Mouse (Mus musculus): ENCODE data around the gene Elavl2. TPM values are rescaled to one million over a fixed set of nuclear protein-coding genes. Genes with fewer than 3 reads are reported as not detected.

Elavl2 gene
- total and polyA plus RNA-seq, 3 experiments = 0.16 TPM; not detected in 2

- H3K27me3 ChIP-seq (ENCODE audit: insufficient read depth, low read length) = no peaks in the 10 kb centered on the region
- TF ChIP-seq TAL1 (conservative IDR thresholded peaks at IDR 0.05; ENCODE audit: low read depth, low read length) = no peak
- TF ChIP-seq CTCF (IDR thresholded peaks at IDR 0.05; ENCODE audit: low read depth, low read length) = no peak
- TF ChIP-seq GATA1 (IDR thresholded peaks at IDR 0.05; ENCODE audit: borderline replicate concordance, low read length) = no peak
- no peak for TF ChIP-seq GATA2 (IDR thresholded peaks at IDR 0.05; ENCODE audit: borderline replicate concordance, low read depth, low read length)
- TF ChIP-seq POLR2AphosphoS5 (IDR thresholded peaks at IDR 0.05; ENCODE audit: insufficient replicate concordance, low read depth, low read length) = no peak
- H3K4me1 ChIP-seq (ENCODE audit: insufficient read depth, low read depth, low read length) = no peaks in the 10 kb centered on the region
- DNase-seq (ENCODE audit: low spot score) = no peak
- no peaks in the 10 kb centered on the region for H3K9me3 ChIP-seq (replicated peaks)
- ATAC-seq (ENCODE audit: extremely low read depth, insufficient number of reproducible peaks, low FRiP score, poor library complexity, severe bottlenecking) = no peak
- H3K36me3 ChIP-seq (replicated peaks) = no peaks in the 10 kb centered on the region
- no peak overlapping the region for H3K4me3 ChIP-seq (ENCODE audit: low read depth, low read length)
Measured at GRCm38 (mm10) chr4:91387701-91388100, 12.9 kb downstream of the Elavl2 start.

DNA sequence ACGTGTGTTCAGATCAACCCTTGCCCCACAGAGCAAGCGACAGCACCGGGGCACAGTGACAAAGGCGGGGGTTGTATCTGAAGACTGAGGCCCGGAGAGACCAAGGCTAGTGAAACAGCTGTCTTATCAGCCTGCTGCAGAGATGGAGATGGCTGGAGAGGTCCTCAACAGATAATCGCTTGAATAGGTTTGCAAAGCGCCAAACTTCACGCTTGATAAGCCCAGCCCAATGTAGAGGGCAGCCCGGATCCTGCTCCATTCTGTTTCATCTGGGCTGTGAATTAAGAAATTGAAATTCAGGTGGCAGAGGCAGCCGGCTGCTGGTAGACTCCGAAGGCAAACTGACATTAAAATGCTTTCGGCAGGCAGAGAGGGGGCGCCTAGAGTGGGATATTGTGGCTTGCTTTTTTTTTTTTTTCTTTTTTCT lies 19.4 kb downstream of the Elavl2 start:
- TF ChIP-seq CTCF (IDR thresholded peaks at IDR 0.05; ENCODE audit: low read depth, low read length) = no peak
- no peak for TF ChIP-seq GATA2 (IDR thresholded peaks at IDR 0.05; ENCODE audit: borderline replicate concordance, low read depth, low read length)
- no peak for TF ChIP-seq TAL1 (conservative IDR thresholded peaks at IDR 0.05; ENCODE audit: low read depth, low read length)
- TF ChIP-seq POLR2AphosphoS5 (IDR thresholded peaks at IDR 0.05; ENCODE audit: insufficient replicate concordance, low read depth, low read length) = no peak
- no peak for TF ChIP-seq GATA1 (IDR thresholded peaks at IDR 0.05; ENCODE audit: borderline replicate concordance, low read length)
- no peaks in the 10 kb centered on the region for H3K36me3 ChIP-seq (replicated peaks)
- no peak overlapping the region for H3K4me3 ChIP-seq (ENCODE audit: low read depth, low read length)
- no peaks in the 10 kb centered on the region for H3K27me3 ChIP-seq (ENCODE audit: insufficient read depth, low read length)
- H3K9me3 ChIP-seq (replicated peaks) = peaks cover 8% of the 10 kb centered on the region
- no peaks in the 10 kb centered on the region for H3K4me1 ChIP-seq (ENCODE audit: insufficient read depth, low read depth, low read length)
- ATAC-seq (ENCODE audit: extremely low read depth, insufficient number of reproducible peaks, low FRiP score, poor library complexity, severe bottlenecking) = no peak
- no peak for DNase-seq (ENCODE audit: low spot score)

DNA sequence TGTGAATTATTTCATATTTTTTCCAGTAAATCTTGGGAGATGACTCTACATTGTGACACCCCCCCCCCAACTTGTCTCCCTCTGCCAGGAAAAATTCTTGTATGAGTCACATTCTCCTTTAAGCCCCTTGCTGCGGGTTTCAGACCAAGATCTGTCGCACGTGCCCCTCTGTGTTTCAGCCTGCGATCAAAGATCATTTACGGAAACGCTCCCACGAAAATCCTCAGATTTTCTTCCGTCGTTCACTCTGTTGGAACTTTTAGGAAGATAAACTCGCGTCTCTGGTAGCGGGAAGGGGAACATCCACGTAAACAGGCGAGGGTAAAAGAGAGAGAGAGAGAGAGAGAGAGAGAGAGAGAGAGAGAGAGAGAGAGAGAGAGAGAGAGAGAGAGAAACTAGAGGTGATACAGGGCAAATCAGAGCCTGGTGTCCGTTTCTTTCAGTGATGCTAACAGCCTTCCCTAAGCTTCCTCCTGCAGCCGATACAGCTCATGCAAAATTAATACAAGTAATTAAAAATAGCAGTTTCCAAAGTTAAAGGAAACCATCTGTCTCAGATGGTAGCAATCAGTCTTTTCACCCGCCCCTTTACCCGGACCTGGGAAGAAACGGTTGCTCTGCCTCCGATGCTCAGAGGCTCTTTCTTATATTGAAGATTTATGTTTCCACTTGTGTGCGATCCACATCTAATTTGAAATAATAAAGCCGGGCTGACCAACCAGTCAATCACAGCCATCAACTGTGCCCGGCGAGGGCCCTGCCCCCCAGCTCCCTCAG lies 20.1 kb downstream of the Elavl2 start:
- TF ChIP-seq TAL1 (conservative IDR thresholded peaks at IDR 0.05; ENCODE audit: low read depth, low read length) (no peak), POLR2AphosphoS5 (IDR thresholded peaks at IDR 0.05; ENCODE audit: insufficient replicate concordance, low read depth, low read length) (no peak), GATA1 (IDR thresholded peaks at IDR 0.05; ENCODE audit: borderline replicate concordance, low read length) (no peak), CTCF (IDR thresholded peaks at IDR 0.05; ENCODE audit: low read depth, low read length) (no peak), GATA2 (IDR thresholded peaks at IDR 0.05; ENCODE audit: borderline replicate concordance, low read depth, low read length) (no peak)
- no peaks in the 10 kb centered on the region for H3K36me3 ChIP-seq (replicated peaks)
- H3K4me1 ChIP-seq (ENCODE audit: insufficient read depth, low read depth, low read length) = no peaks in the 10 kb centered on the region

DNA sequence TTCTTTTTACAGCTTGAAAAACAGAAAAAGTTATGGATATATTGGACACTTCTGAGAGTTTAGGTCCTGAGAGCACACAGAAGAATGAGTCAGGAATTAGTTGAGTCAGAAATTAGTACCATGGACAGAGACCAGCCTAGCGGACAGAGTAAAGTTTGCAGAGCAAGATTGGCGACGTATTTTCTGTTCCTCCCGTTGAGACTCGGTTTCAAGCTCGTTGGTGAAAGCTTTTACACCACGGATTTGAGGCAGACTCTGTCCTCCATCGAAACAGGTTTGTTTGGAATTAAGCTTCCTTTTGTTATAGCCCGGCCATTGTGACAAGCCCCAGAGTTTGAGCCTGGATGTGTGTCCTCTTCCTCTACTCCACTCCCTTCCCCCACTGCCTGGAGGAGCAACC lies 21.0 kb downstream of the Elavl2 start:
- H3K4me1 ChIP-seq (ENCODE audit: insufficient read depth, low read depth, low read length) = no peaks in the 10 kb centered on the region
- H3K9me3 ChIP-seq (replicated peaks) = peaks cover 19% of the 10 kb centered on the region
- TF ChIP-seq CTCF (IDR thresholded peaks at IDR 0.05; ENCODE audit: low read depth, low read length) (no peak), POLR2AphosphoS5 (IDR thresholded peaks at IDR 0.05; ENCODE audit: insufficient replicate concordance, low read depth, low read length) (no peak)
- no peak for ATAC-seq (ENCODE audit: extremely low read depth, insufficient number of reproducible peaks, low FRiP score, poor library complexity, severe bottlenecking)
- no peak overlapping the region for H3K4me3 ChIP-seq (ENCODE audit: low read depth, low read length)
- no peaks in the 10 kb centered on the region for H3K27me3 ChIP-seq (ENCODE audit: insufficient read depth, low read length)
- H3K36me3 ChIP-seq (replicated peaks) = no peaks in the 10 kb centered on the region
- no peak for DNase-seq (ENCODE audit: low spot score)

More for the DNA sequence above, 20.1 kb downstream of the Elavl2 start:
- Histone ChIP-seq H3K4me3 (ENCODE audit: low read depth, low read length) (no peak overlapping the region), H3K9me3 (replicated peaks) (peaks cover 9% of the 10 kb centered on the region), H3K27me3 (ENCODE audit: insufficient read depth, low read length) (no peaks in the 10 kb centered on the region)
- DNase-seq (ENCODE audit: low spot score) (no peak), ATAC-seq (ENCODE audit: extremely low read depth, insufficient number of reproducible peaks, low FRiP score, poor library complexity, severe bottlenecking) (no peak)

- Histone ChIP-seq H3K4me3 (ENCODE audit: low read depth, low read length) (no peak overlapping the region), H3K9me3 (replicated peaks) (peaks cover 40% of the 10 kb centered on the region), H3K36me3 (replicated peaks) (no peaks in the 10 kb centered on the region), H3K4me1 (ENCODE audit: insufficient read depth, low read depth, low read length) (no peaks in the 10 kb centered on the region), H3K27me3 (ENCODE audit: insufficient read depth, low read length) (no peaks in the 10 kb centered on the region)
- TF ChIP-seq GATA1 (IDR thresholded peaks at IDR 0.05; ENCODE audit: borderline replicate concordance, low read length) = no peak
- TF ChIP-seq CTCF (IDR thresholded peaks at IDR 0.05; ENCODE audit: low read depth, low read length) = no peak
- TF ChIP-seq GATA2 (IDR thresholded peaks at IDR 0.05; ENCODE audit: borderline replicate concordance, low read depth, low read length) = no peak
- no peak for TF ChIP-seq POLR2AphosphoS5 (IDR thresholded peaks at IDR 0.05; ENCODE audit: insufficient replicate concordance, low read depth, low read length)
- TF ChIP-seq TAL1 (conservative IDR thresholded peaks at IDR 0.05; ENCODE audit: low read depth, low read length) = no peak
- no peak for ATAC-seq (ENCODE audit: extremely low read depth, insufficient number of reproducible peaks, low FRiP score, poor library complexity, severe bottlenecking)
- DNase-seq (ENCODE audit: low spot score) = no peak
Measured at GRCm38 (mm10) chr4:91376317-91376910, 24.2 kb downstream of the Elavl2 start.

DNA sequence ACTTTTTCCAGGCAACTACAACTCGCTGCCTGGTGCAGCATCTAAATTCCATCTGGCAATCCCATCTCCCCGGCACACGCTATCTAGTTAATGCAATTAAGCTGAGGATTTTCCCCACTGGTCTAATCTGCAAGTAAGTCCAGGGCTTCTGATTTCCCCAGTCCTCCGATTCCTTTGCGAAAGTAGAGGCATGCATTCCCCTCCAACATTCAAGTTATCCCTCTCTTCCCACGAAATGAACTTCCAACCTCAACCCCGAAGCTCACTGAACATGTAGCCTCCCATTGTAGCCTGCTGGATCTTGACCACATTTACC lies 25.3 kb downstream of the Elavl2 start:
- no peak overlapping the region for H3K4me3 ChIP-seq (ENCODE audit: low read depth, low read length)
- ATAC-seq (ENCODE audit: extremely low read depth, insufficient number of reproducible peaks, low FRiP score, poor library complexity, severe bottlenecking) = no peak

More for the DNA sequence above, 25.3 kb downstream of the Elavl2 start:
- H3K4me1 ChIP-seq (ENCODE audit: insufficient read depth, low read depth, low read length) = no peaks in the 10 kb centered on the region
- H3K27me3 ChIP-seq (ENCODE audit: insufficient read depth, low read length) = no peaks in the 10 kb centered on the region
- no peaks in the 10 kb centered on the region for H3K36me3 ChIP-seq (replicated peaks)
- H3K9me3 ChIP-seq (replicated peaks) = peaks cover 42% of the 10 kb centered on the region
- DNase-seq (ENCODE audit: low spot score) = no peak
- TF ChIP-seq GATA1 (IDR thresholded peaks at IDR 0.05; ENCODE audit: borderline replicate concordance, low read length) = no peak
- TF ChIP-seq TAL1 (conservative IDR thresholded peaks at IDR 0.05; ENCODE audit: low read depth, low read length) = no peak
- TF ChIP-seq CTCF (IDR thresholded peaks at IDR 0.05; ENCODE audit: low read depth, low read length) = no peak
- no peak for TF ChIP-seq GATA2 (IDR thresholded peaks at IDR 0.05; ENCODE audit: borderline replicate concordance, low read depth, low read length)
- no peak for TF ChIP-seq POLR2AphosphoS5 (IDR thresholded peaks at IDR 0.05; ENCODE audit: insufficient replicate concordance, low read depth, low read length)
